Mouse (Mus musculus): ENCODE measurements around the gene Gm281. TPM values are rescaled to one million over a fixed set of nuclear protein-coding genes. Genes with fewer than 3 reads are reported as not detected.
"Not testable (repeated sequence)": the region's sequence is repeated elsewhere in the genome, so short reads cannot be mapped to it uniquely, and the experiment has no call there.

Gm281 gene
- not detected in 2 replicates for polyA plus RNA-seq (2016; fragmentation: Nextera tagmentation; extraction: Ambion mirVana)

DNA sequence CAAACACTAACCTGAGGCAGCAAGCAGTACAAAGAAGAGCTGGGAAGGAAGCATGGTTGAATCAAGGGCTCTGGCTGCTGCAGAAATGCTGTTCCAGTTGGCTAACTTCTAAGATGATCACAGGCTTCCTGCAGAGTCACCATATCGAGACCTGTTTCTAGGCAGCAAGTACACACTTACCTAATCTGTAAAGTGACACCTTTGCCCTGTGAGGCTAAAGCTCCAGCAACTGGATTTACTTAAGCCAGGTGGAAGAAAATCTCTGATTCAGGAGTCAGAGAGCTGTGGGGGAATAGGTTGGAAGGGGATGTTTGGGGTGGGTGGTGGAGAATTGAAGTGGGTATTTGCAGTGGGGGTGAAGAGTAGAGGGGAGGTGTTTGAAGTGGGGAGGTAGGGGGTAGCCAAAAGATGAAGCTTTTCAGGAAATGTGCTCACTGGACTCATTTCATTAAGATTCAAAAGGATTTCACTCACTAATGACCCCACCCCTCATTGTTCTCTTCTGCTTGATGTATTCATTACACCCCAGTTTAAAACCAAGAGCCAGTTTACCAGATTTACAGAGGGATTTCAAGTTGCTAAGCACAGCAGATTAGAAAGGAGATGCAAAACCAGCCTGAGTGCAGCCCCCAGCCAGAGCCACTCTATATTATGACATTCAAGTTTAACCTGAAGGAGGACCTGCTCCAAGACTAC, at the start of gene Gm281:
TSS of gene Gm281 (minus strand) at position 92 of the 696 bp plus-strand sequence.
- H3K36me3 ChIP-seq: no peaks in the 10 kb centered on the region
- H3K4me3 ChIP-seq: no peak within 1 kb of the TSS
- H3K4me1 ChIP-seq: no peaks in the 10 kb centered on the region
- 36% methylated on average over 1 of the region's 1 CpGs for WGBS
- no peak for ATAC-seq (ENCODE audit: insufficient number of reproducible peaks, insufficient read depth, low FRiP score, low TSS enrichment)
- H3K9ac ChIP-seq: no peak within 1 kb of the TSS
- no peak within 1 kb of the TSS for H3K27ac ChIP-seq
- H3K4me2 ChIP-seq (replicated peaks): no peak within 1 kb of the TSS
- no peaks in the 10 kb centered on the region for H3K9me3 ChIP-seq
- H3K27me3 ChIP-seq: no peaks in the 10 kb centered on the region

DNA sequence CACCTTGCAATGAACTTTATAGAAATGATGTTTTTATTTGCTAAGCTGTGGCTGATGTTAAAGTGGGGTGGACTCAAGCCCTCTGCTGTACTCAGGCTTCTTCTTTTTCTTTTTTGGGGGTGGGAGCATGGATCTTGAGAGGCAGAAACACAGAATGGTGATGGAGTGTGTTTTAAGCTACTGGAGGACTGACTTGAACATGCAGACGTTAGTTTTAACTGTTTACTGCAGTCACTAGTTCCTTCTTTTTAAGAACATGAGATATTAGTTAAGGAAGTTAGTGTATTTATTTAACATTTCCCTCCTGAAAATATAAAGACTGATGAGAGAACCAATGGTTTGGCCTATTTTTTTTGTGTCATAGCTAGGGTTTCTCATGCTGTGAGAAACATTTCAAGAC, 49.2 kb upstream of the Gm281 start:
- Histone ChIP-seq H3K9me3 (no peaks in the 10 kb centered on the region), H3K36me3 (no peaks in the 10 kb centered on the region), H3K4me2 (replicated peaks) (no peak overlapping the region), H3K4me1 (peaks cover 12% of the 10 kb centered on the region), H3K9ac (no peak overlapping the region), H3K4me3 (no peak overlapping the region), H3K27ac (no peak overlapping the region), H3K27me3 (no peaks in the 10 kb centered on the region)
- WGBS: 56% methylated on average over 1 of the region's 1 CpGs
- no peak for ATAC-seq (ENCODE audit: insufficient number of reproducible peaks, insufficient read depth, low FRiP score, low TSS enrichment)

DNA sequence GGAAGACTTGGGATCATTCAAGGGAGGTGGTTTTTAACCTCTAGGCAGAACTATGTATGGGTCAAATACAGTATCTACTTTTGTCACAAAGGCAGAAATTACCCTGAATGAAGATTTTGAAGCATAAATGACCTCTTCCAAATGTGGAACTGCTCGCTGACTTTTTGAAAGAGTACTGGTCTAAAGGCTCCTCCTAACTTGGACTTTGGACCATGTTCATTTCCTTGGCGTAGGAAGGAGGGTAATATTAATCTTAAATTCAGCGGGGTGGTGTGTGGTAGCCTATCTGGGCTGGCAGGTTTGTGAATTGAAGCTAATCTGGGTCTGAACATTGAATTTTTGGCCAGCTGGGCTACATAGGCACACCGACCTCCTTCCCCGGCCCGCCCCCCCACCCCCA, 48.2 kb upstream of the Gm281 start:
- Histone ChIP-seq H3K27me3 (no peaks in the 10 kb centered on the region), H3K9ac (no peak overlapping the region), H3K27ac (no peak overlapping the region), H3K4me3 (no peak overlapping the region), H3K36me3 (no peaks in the 10 kb centered on the region), H3K4me2 (replicated peaks) (no peak overlapping the region), H3K4me1 (peaks cover 12% of the 10 kb centered on the region), H3K9me3 (no peaks in the 10 kb centered on the region)
- ATAC-seq (ENCODE audit: insufficient number of reproducible peaks, insufficient read depth, low FRiP score, low TSS enrichment): no peak
- 91% methylated on average over 6 of the region's 6 CpGs for WGBS

DNA sequence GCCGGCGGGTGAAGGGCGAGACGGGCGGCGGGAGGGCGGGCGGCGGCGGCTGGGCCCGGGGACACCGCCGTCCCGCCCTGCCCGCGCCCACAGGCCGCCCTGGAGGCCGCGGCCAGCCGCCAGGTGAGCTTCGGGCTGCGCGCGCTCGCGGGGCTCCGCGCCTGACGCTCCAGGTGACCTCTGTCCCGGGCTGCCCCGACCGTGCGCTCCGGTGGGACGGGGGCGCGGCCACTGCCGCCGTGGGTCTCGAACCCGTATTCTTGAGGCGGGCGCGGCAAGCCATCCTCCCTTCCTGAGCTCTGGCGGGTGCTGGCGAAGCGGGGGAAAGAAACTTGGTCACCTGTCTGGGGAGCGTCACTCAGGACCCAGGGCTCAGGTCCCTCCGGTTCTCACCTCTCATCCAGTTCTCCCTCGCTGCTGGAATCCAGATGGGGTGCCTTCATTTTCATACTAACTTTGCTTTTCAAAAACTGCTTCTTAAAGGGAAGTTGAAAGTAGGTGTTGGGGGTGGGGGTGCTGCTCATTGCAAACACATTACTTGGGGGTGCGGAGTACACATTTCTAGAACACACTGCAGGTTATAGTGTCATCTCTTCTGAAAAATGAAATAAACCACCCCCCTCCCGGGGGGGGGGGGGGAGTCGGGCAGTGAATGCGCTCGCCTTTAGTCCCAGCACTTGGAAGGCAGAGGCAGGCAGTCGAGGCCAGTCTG, 47.3 kb upstream of the Gm281 start, which contains the start of the genes Atxn7 and Thoc7:
TSS of gene Atxn7 (plus strand) at position 40 of the 712 bp plus-strand sequence.
TSS of gene Thoc7 (minus strand) at position 452 of the 712 bp plus-strand sequence.
- H3K9me3 ChIP-seq: no peaks in the 10 kb centered on the region
- H3K4me1 ChIP-seq: peaks cover 12% of the 10 kb centered on the region
- H3K27ac ChIP-seq: peak within 1 kb of the TSS; percentile 91
- no peaks in the 10 kb centered on the region for H3K36me3 ChIP-seq
- H3K4me3 ChIP-seq: peak within 1 kb of the TSS; percentile 87
- H3K27me3 ChIP-seq: no peaks in the 10 kb centered on the region
- WGBS: 5% methylated on average over 43 of the region's 56 CpGs
- ATAC-seq (ENCODE audit: insufficient number of reproducible peaks, insufficient read depth, low FRiP score, low TSS enrichment): peak; percentile 37; the same call in 1 of the 2 replicates
- peak within 1 kb of the TSS; percentile 65 for H3K4me2 ChIP-seq (replicated peaks)
- peak within 1 kb of the TSS; percentile 99 for H3K9ac ChIP-seq

DNA sequence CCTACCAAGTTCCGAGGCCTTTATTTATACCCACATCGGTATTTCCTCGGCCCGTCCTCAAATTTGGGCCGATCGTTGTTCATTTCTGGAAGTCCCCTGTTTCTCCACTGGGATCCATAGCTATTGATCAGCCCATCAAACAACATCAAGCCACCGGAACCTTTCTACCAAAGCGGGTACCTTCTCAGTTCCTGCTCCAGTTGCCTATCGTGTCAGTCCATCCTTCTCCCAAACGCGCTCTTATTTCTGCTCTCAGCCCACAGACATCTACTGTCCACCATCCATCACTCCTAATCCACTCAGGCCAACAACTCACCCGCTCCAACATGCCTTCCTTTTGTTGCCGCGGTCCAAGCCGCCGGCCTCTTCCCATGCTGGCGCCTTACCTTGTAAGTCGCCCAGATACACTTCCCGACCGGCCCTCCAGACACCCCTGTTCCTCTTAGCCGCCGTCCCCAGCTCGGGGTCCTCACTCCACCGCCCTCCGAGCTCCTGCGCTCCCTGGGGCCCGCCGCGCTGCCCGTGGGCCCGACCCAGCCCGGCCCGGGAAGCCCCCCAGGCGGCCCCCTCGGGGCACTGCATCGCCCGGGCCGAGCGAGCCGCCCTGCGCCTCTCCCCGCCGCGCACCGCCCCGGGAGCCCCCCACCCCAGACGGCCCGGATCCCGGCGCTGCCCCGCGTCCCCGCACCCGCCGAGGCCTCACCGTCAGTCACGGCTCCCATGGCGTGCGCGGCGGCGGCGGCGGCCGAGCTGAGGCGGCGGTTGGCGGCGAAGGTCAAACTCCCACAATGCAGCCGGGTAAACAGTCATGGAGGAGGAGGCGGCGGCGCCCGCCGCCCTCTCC, 46.4 kb upstream of the Gm281 start:
- peak; percentile 85 for ATAC-seq (ENCODE audit: insufficient number of reproducible peaks, insufficient read depth, low FRiP score, low TSS enrichment)
- no peaks in the 10 kb centered on the region for H3K9me3 ChIP-seq
- H3K4me2 ChIP-seq (replicated peaks): peak overlapping the region; percentile 65
- H3K4me1 ChIP-seq: peaks cover 12% of the 10 kb centered on the region
- H3K27me3 ChIP-seq: no peaks in the 10 kb centered on the region
- H3K27ac ChIP-seq: peak overlapping the region; percentile 91
- H3K9ac ChIP-seq: peak overlapping the region; percentile 99
- WGBS: under 1% methylated on average over 71 of the region's 75 CpGs
- H3K36me3 ChIP-seq: peaks cover 5% of the 10 kb centered on the region; the same call in 1 of the 2 replicates
- H3K4me3 ChIP-seq: peak overlapping the region; percentile 87

DNA sequence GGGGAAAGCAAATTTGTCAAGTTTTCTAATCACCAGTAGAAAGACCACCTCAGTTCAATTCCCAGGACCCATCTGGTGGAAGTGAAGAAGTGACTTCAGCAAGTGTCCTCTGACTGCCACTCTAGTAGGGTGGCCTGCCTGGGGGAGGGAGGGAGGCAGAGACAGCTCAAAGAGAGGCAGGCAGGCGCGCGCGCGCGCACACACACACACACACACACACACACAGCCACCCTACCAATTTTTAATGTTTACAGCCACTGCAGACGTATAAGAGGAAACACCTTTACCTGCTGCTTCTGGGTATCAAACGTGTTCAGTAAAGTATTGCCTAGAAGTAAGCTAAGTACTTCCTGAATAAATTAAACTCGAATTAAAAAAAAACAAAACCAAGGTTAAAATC, 45.8 kb upstream of the Gm281 start:
- WGBS: 2% methylated on average over 9 of the region's 9 CpGs
- peak overlapping the region; percentile 65 for H3K4me2 ChIP-seq (replicated peaks)
- no peaks in the 10 kb centered on the region for H3K27me3 ChIP-seq
- peak overlapping the region; percentile 87 for H3K4me3 ChIP-seq
- peaks cover 10% of the 10 kb centered on the region; the same call in 1 of the 2 replicates for H3K36me3 ChIP-seq
- H3K4me1 ChIP-seq: peaks cover 12% of the 10 kb centered on the region
- no peaks in the 10 kb centered on the region for H3K9me3 ChIP-seq
- ATAC-seq (ENCODE audit: insufficient number of reproducible peaks, insufficient read depth, low FRiP score, low TSS enrichment): no peak
- peak overlapping the region; percentile 99 for H3K9ac ChIP-seq
- peak overlapping the region; percentile 91; the same call in 1 of the 2 replicates for H3K27ac ChIP-seq

DNA sequence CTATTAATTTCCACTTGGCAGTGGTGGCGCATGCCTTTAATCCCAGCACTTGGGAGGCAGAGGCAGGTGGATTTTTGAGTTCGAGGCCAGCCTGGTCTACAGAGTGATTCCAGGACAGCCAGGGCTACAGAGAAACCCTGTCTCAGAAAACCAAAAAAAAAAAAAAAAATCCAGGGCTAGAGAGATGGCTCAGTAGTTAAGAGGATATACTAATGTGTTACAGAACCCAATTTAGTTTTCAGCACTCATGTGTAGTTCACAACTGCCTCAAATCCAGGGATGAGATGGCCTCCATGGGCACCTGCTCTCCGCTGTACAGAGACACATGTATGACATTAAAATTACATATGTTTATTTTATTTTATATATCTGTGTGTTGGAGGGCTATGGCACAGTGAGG, 37.9 kb upstream of the Gm281 start:
- H3K27me3 ChIP-seq; H3K9me3 ChIP-seq; H3K9ac ChIP-seq; H3K4me3 ChIP-seq; H3K4me2 ChIP-seq (replicated peaks); H3K4me1 ChIP-seq; ATAC-seq (ENCODE audit: insufficient number of reproducible peaks, insufficient read depth, low FRiP score, low TSS enrichment); H3K27ac ChIP-seq: not testable (repeated sequence)
- 98% methylated on average over 3 of the region's 3 CpGs for WGBS
- peaks cover 52% of the 10 kb centered on the region for H3K36me3 ChIP-seq

DNA sequence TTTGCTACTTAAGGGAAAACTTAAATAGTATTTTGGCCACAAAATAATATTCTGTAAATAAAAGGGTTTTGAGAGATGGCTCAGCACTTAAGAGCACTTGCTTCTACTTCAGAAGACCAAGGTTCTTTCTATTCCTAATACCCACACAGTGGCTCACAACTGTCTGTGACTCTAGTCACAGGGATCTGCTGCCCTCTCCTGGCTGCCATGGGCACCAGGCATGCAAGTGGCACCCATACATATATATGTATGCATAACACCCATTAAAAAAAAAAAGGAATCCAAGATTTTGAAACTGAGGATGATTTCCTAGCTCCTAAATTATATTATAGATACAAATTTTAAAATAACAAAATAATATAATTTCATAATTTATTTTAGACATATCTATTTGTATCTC, 36.1 kb upstream of the Gm281 start:
- H3K36me3 ChIP-seq: peaks cover 49% of the 10 kb centered on the region
- no peak overlapping the region for H3K27ac ChIP-seq
- no peak for ATAC-seq (ENCODE audit: insufficient number of reproducible peaks, insufficient read depth, low FRiP score, low TSS enrichment)
- no peaks in the 10 kb centered on the region for H3K4me1 ChIP-seq
- H3K27me3 ChIP-seq: no peaks in the 10 kb centered on the region
- H3K9me3 ChIP-seq: no peaks in the 10 kb centered on the region
- no peak overlapping the region for H3K4me2 ChIP-seq (replicated peaks)
- no peak overlapping the region for H3K4me3 ChIP-seq
- no peak overlapping the region for H3K9ac ChIP-seq

DNA sequence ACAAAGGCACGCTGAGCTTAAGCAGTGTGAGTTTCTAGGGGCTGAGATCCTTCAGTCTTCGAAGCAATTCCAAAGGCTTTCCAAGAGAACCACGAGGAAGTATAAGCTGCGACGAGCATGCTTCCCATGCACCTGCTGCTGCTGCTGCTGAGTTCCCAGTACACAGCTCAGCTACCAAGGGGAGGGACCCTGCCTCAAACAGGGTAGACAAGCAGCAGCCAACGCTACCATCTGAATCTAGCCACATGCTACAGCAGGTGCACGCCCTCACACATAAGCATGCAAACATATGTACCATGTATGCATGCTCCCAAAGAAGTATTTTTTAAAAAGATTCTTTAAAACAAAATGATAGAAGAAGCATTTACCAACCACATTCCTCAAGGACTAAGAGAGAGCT, 34.1 kb upstream of the Gm281 start:
- H3K4me3 ChIP-seq: no peak overlapping the region
- H3K4me2 ChIP-seq (replicated peaks): no peak overlapping the region
- no peaks in the 10 kb centered on the region for H3K4me1 ChIP-seq
- H3K27ac ChIP-seq: no peak overlapping the region
- no peak for ATAC-seq (ENCODE audit: insufficient number of reproducible peaks, insufficient read depth, low FRiP score, low TSS enrichment)
- H3K27me3 ChIP-seq: no peaks in the 10 kb centered on the region
- whole genome bisulfite sequencing: 94% methylated on average over 7 of the region's 7 CpGs
- no peaks in the 10 kb centered on the region for H3K9me3 ChIP-seq
- no peak overlapping the region for H3K9ac ChIP-seq
- H3K36me3 ChIP-seq: peaks cover 47% of the 10 kb centered on the region

DNA sequence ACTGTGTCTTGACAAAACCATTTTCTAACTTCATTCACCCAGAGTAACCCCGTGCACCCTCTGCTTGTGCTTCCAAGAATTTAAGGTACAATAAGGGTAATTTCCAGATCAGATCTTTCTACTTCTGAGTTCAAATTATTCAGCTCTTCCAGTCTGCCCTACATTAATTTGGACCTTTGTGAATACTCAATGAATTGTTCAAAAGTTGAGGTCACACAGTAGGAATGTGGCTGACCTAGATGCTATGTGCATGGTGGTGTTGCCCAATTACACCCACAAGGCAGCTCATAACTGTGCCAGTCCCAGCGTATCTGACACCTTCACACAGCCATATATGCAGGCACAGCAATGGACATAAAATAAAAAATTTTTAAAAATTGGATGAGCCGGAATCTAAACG, 30.4 kb upstream of the Gm281 start:
- no peak for ATAC-seq (ENCODE audit: insufficient number of reproducible peaks, insufficient read depth, low FRiP score, low TSS enrichment)
- Histone ChIP-seq H3K27ac (no peak overlapping the region), H3K36me3 (peaks cover 24% of the 10 kb centered on the region), H3K4me2 (replicated peaks) (no peak overlapping the region), H3K4me3 (no peak overlapping the region), H3K27me3 (no peaks in the 10 kb centered on the region), H3K9me3 (no peaks in the 10 kb centered on the region), H3K9ac (no peak overlapping the region), H3K4me1 (no peaks in the 10 kb centered on the region)
- 89% methylated on average over 4 of the region's 4 CpGs for WGBS

DNA sequence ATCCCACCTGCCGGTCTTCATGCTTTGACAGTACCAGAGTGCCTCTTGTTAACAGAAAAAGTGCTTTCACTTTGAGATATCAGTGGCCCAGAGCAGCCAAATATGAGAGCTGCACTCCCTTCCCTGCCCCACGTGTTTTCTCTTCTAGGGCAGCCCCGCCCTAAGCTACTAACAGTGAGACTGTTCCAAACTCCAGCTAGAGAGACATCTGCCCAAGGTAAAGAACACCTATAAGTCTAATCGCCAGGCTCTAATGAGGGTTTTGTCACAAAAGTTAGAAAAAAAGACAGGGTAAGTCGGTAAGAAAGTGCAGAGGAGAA, 19.7 kb upstream of the Gm281 start:
- Histone ChIP-seq H3K27ac (no peak overlapping the region), H3K9ac (0 out of 2 replicates have a peak overlapping the region, but pooled peaks have one; percentile 54), H3K27me3 (no peaks in the 10 kb centered on the region), H3K4me1 (peaks cover 5% of the 10 kb centered on the region; the same call in 1 of the 2 replicates), H3K4me3 (peak overlapping the region; percentile 31), H3K36me3 (no peaks in the 10 kb centered on the region), H3K4me2 (replicated peaks) (peak overlapping the region; percentile 63), H3K9me3 (peaks cover 5% of the 10 kb centered on the region; the same call in 1 of the 2 replicates)
- WGBS: 57% methylated on average over 5 of the region's 5 CpGs
- no peak for ATAC-seq (ENCODE audit: insufficient number of reproducible peaks, insufficient read depth, low FRiP score, low TSS enrichment)
